Mouse (Mus musculus): Measurements from ENCODE around the gene Map3k13. TPM values are rescaled to one million over a fixed set of nuclear protein-coding genes. Genes with fewer than 3 reads are reported as not detected.

Gene Map3k13
- total and polyA plus RNA-seq, 2 experiments from 2014 or later = 3.0 to 8.7 TPM

DNA sequence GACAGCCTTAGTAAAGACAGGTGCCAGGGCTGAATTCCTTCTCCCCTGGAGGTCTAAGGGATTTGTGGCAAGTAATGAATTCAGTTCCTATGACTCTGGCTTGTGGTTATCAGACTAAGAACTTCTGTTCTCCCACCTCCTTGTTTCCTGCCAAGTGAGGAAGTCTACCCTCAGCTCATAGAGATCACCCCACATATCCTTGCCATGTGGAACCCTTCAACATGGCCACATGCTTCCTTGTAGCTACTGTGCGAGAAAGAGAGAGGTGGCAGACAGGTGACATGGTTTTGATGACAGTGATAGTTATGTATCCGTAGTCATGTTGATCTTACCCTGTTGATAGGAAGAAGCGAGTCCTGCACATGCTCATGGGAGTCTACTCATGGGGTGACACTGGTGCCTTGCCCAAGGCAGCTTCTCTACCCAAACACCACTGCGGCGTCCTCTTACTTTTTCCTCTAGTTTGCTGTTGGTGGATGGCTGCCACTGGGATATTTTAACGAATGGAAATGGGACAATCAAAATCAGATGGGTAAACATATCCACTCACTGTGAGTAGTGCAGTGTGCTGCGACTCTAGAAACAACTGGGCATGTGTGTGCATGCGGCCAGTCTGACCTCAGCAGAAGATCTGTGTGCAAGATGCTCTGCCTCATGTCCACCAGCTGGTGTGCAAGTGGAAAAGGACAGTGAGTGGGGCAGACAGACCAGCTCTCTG is 40.9 kb downstream of the Map3k13 start:
- Histone ChIP-seq H3K9ac (no peak overlapping the region), H3K4me1 (ENCODE audit: insufficient read depth) (no peaks in the 10 kb centered on the region), H3K36me3 (ENCODE audit: insufficient read depth) (no peaks in the 10 kb centered on the region), H3K4me3 (ENCODE audit: low read depth, low read length) (no peak overlapping the region), H3K27ac (ENCODE audit: low read depth, low read length) (no peak overlapping the region), H3K27me3 (ENCODE audit: insufficient read depth, low read length) (no peaks in the 10 kb centered on the region), H3K4me2 (ENCODE audit: low read depth) (no peak overlapping the region), H3K9me3 (ENCODE audit: low read length) (no peaks in the 10 kb centered on the region)
- no peak for TF ChIP-seq CTCF (IDR thresholded peaks at IDR 0.05; ENCODE audit: low read depth)
- DNase-seq (no peak), ATAC-seq (no peak)
- WGBS = 88% methylated on average over 8 of the region's 8 CpGs

- Histone ChIP-seq H3K4me3 (ENCODE audit: low read depth, low read length) (no peak overlapping the region), H3K9ac (no peak overlapping the region), H3K9me3 (ENCODE audit: low read length) (no peaks in the 10 kb centered on the region), H3K27ac (ENCODE audit: low read depth, low read length) (no peak overlapping the region), H3K4me2 (ENCODE audit: low read depth) (no peak overlapping the region), H3K4me1 (ENCODE audit: insufficient read depth) (no peaks in the 10 kb centered on the region), H3K27me3 (ENCODE audit: insufficient read depth, low read length) (no peaks in the 10 kb centered on the region), H3K36me3 (ENCODE audit: insufficient read depth) (no peaks in the 10 kb centered on the region)
- 44% methylated on average over 7 of the region's 7 CpGs for WGBS
- TF ChIP-seq CTCF (IDR thresholded peaks at IDR 0.05; ENCODE audit: low read depth) = no peak
- DNase-seq (no peak), ATAC-seq (no peak)
Measured at GRCm38 (mm10) chr16:21835584-21835931, 41.4 kb downstream of the Map3k13 start.

GRCm38 (mm10) chr16:21836311-21837072 is 42.3 kb downstream of the Map3k13 start:
- Histone ChIP-seq H3K9me3 (ENCODE audit: low read length) (no peaks in the 10 kb centered on the region), H3K4me2 (ENCODE audit: low read depth) (no peak overlapping the region), H3K27ac (ENCODE audit: low read depth, low read length) (no peak overlapping the region), H3K4me3 (ENCODE audit: low read depth, low read length) (no peak overlapping the region), H3K9ac (no peak overlapping the region), H3K4me1 (ENCODE audit: insufficient read depth) (no peaks in the 10 kb centered on the region), H3K27me3 (ENCODE audit: insufficient read depth, low read length) (no peaks in the 10 kb centered on the region), H3K36me3 (ENCODE audit: insufficient read depth) (no peaks in the 10 kb centered on the region)
- ATAC-seq (peak; percentile 96), DNase-seq (peak; percentile 81)
- TF ChIP-seq CTCF (IDR thresholded peaks at IDR 0.05; ENCODE audit: low read depth) = peak; percentile 87
- WGBS = 57% methylated on average over 7 of the region's 7 CpGs

GRCm38 (mm10) chr16:21837694-21838093 is 43.5 kb downstream of the Map3k13 start:
- Histone ChIP-seq H3K27ac (ENCODE audit: low read depth, low read length) (no peak overlapping the region), H3K9ac (no peak overlapping the region), H3K4me2 (ENCODE audit: low read depth) (no peak overlapping the region), H3K36me3 (ENCODE audit: insufficient read depth) (no peaks in the 10 kb centered on the region), H3K9me3 (ENCODE audit: low read length) (no peaks in the 10 kb centered on the region), H3K4me1 (ENCODE audit: insufficient read depth) (no peaks in the 10 kb centered on the region), H3K4me3 (ENCODE audit: low read depth, low read length) (no peak overlapping the region), H3K27me3 (ENCODE audit: insufficient read depth, low read length) (no peaks in the 10 kb centered on the region)
- ATAC-seq = no peak
- TF ChIP-seq CTCF (IDR thresholded peaks at IDR 0.05; ENCODE audit: low read depth) = no peak
- WGBS = 75% methylated on average over 6 of the region's 6 CpGs
- DNase-seq = no peak

DNA sequence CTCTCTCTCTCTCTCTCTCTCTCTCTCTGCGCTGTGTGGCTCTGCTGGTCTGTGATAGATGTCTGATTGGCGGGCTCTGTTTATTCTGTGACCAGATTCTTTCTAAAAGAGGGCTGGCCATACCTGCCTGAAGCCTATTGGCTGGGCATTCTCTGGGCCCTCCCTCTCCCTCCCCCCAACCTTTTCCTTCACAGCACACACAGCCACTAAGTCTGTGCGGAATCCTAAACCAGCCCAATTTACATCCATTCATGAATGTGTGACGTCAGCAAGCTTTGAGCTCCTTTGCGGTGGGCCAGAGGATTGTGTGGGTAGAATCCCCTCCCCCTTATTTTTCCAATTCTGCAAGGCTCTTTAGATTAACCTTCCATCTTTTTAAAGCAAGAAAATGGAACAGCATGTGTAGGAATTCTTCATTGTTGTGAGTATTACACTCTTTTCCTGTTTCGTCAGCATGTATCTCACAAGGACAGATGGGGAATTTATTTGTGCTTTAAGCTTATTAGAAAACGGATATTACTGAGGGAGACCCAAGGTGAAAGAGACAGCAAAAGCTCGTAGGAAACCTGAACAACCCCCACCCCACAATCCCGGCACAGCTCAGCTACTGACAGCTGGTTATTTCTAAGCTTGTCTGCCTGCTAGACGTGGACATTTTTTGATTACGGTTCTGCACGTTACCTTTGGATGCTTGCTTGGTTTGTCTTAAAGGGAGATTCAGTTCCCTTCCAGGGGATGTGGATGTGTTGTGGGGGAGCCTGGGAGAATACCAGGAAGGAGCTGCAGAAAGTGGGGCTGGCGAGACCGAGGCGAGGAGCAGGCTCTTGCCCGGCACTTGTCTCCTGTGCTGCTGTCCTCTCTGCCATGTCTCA is 51.9 kb downstream of the Map3k13 start:
- H3K9ac ChIP-seq = peak overlapping the region; percentile 68
- no peaks in the 10 kb centered on the region for H3K36me3 ChIP-seq (ENCODE audit: insufficient read depth)
- H3K4me3 ChIP-seq (ENCODE audit: low read depth, low read length) = peak overlapping the region; percentile 52
- H3K27ac ChIP-seq (ENCODE audit: low read depth, low read length) = peak overlapping the region; percentile 90
- no peaks in the 10 kb centered on the region for H3K9me3 ChIP-seq (ENCODE audit: low read length)
- no peaks in the 10 kb centered on the region for H3K27me3 ChIP-seq (ENCODE audit: insufficient read depth, low read length)
- WGBS = under 1% methylated on average over 16 of the region's 16 CpGs
- TF ChIP-seq CTCF (IDR thresholded peaks at IDR 0.05; ENCODE audit: low read depth) = no peak
- DNase-seq = peak; percentile 90
- ATAC-seq = peak; percentile 100
- H3K4me1 ChIP-seq (ENCODE audit: insufficient read depth) = no peaks in the 10 kb centered on the region
- peak overlapping the region; percentile 70 for H3K4me2 ChIP-seq (ENCODE audit: low read depth)

- H3K9me3 ChIP-seq (ENCODE audit: low read length) = no peaks in the 10 kb centered on the region
- H3K4me2 ChIP-seq (ENCODE audit: low read depth) = no peak overlapping the region
- no peak for TF ChIP-seq CTCF (IDR thresholded peaks at IDR 0.05; ENCODE audit: low read depth)
- peaks cover 6% of the 10 kb centered on the region; the same call in 1 of the 2 replicates for H3K4me1 ChIP-seq (ENCODE audit: insufficient read depth)
- no peak overlapping the region for H3K4me3 ChIP-seq (ENCODE audit: low read depth, low read length)
- no peak for DNase-seq
- no peaks in the 10 kb centered on the region for H3K36me3 ChIP-seq (ENCODE audit: insufficient read depth)
- no peak for ATAC-seq
- H3K27me3 ChIP-seq (ENCODE audit: insufficient read depth, low read length) = no peaks in the 10 kb centered on the region
- H3K27ac ChIP-seq (ENCODE audit: low read depth, low read length) = no peak overlapping the region
- H3K9ac ChIP-seq = no peak overlapping the region
- WGBS = 87% methylated on average over 3 of the region's 3 CpGs
Measured at GRCm38 (mm10) chr16:21848444-21848843, 54.3 kb downstream of the Map3k13 start.

Measured in forebrain, postnatal 0 days (tissue).